Mouse (Mus musculus): ENCODE data around the gene Cd247. TPM values are rescaled to one million over a fixed set of nuclear protein-coding genes. Genes with fewer than 3 reads are reported as not detected.
A peak's percentile ranks its signal among the peaks of the same experiment; 100 is the strongest.
"Not testable (repeated sequence)": the region's sequence is repeated elsewhere in the genome, so short reads cannot be mapped to it uniquely, and the experiment has no call there.

Gene Cd247
- total RNA-seq (2015) (0.12 TPM in 1 of 2 replicates, not detected in the other), total RNA-seq (2017) (0.29 and 1.2 TPM in 2 replicates)

DNA sequence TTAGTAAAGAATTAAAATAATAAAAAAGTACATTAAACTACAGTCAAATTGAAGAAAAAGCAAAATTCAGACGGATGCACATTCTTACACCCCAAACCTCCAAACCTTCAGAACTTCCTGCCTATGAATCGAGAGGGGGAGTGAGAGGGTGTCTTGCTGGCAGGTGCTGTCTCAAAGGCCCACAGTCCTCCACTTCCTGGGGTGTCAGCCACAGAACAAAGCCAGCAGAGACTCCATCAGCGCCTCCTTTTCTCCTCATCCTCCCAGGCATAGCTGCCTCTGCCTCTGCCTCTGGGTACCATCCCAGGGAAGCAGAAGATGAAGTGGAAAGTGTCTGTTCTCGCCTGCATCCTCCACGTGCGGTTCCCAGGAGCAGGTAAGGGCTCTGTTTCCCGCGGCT is at the start of gene Cd247:
Gene Cd247 (plus strand): TSS at position 171 of the 400 bp plus-strand sequence.
- ATAC-seq (replicated peaks; ENCODE audit: poor library complexity) = no peak

GRCm38 (mm10) chr1:165738985-165739384 is 49.5 kb upstream of the Cd247 start:
- ATAC-seq (replicated peaks; ENCODE audit: poor library complexity) = no peak

DNA sequence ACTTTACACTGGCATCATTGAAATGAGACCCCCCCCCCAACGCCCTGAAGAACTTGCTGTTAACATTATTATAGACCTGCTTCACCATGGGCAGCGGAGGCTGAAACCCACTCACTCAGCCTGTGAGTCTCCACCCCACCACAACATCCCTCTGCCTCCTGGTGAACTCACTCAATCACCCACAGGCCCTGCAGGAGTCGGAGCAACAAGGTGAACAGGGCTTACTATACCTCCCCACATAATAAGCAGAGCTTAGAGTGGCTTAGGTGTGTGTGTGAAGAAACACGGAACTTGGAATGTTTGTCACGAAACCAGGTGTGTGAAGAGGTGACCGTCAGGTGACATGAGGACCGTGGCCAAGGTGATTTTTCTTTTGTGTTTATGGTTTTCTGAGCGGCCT is 46.5 kb upstream of the Cd247 start:
- no peak for ATAC-seq (replicated peaks; ENCODE audit: poor library complexity)

- ATAC-seq (replicated peaks; ENCODE audit: poor library complexity) = no peak
Measured at GRCm38 (mm10) chr1:165748053-165748452, 40.4 kb upstream of the Cd247 start.

- ATAC-seq (replicated peaks; ENCODE audit: poor library complexity) = peak; percentile 76
Measured at GRCm38 (mm10) chr1:165751142-165751541, 37.3 kb upstream of the Cd247 start.

DNA sequence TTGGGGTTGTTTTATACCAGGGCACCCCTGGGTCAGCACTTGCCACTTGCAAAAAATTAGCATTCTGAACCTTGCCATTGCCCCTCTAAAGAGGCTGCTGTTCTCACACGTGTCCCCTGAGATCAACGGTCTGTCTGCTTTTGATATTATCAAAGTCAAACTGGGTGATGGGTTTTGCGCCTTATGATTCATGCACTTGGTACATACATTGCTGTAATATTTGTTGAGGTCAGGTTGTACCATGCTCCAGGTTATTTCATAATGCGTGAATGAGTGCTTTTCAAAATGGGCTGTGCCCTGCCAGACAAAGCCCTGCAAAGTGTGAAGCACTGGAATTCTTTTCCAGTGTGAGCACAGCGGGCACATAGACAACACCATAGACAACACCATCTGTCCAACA is 36.6 kb upstream of the Cd247 start:
- no peak for ATAC-seq (replicated peaks; ENCODE audit: poor library complexity)

- no peak for ATAC-seq (replicated peaks; ENCODE audit: poor library complexity)
Measured at GRCm38 (mm10) chr1:165754205-165754604, 34.3 kb upstream of the Cd247 start.

- ATAC-seq (replicated peaks; ENCODE audit: poor library complexity) = no peak
Measured at GRCm38 (mm10) chr1:165755194-165755593, 33.3 kb upstream of the Cd247 start.

DNA sequence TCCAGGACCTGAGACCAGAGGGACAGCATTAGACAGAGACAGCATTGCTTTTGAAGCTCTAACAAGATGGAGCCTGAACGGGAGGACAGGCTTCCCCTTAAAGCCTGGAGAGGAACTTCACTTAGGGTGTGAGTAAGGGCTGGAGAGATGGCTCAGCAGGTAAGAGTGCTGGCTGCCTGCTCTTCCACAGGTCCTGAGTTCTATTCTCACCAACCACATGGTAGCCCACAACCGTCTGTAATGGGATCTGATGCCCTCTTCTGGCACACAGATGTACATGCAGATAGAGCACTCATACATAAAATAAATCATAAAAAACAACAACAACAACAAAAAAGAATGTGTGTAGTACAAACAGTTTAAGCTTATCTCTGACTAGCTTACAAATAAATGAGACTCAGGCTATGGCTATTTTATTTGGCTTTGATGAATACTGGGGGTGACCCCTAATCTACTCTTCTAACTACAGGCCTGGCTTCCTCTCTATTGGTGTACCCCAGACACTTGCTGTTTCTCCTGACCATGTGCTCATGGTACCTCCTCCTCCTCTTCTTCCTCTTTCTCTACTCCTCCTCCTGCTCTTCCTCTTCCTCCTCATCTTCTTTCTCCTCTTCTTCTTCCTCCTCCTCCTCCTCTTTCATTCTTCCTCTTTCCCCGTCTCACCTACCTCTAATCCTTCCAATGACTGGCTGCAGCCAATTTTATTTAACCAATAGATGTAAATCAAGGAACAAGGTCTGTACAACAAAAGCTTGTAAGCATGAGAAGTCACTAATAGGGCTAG is 26.8 kb upstream of the Cd247 start:
- ATAC-seq (replicated peaks; ENCODE audit: poor library complexity) = no peak

DNA sequence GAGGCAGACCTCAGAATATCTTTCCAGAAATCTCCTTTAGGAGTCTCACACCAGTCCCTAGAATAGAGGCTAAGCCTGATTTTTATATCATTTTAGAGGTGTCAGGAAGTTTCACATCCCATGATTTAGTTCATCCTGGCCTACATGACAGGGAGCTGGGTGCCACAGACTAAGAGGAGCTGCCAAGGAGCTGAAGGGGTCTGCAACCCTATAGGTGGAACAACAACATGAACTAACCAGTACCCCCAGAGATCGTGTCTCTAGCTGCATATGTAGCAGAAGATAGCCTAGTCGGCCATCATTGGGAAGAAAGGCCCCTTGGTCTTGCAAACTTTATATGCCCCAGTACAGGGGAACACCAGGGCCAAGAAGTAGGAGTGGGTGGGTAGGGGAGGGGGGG is 26.0 kb upstream of the Cd247 start:
- ATAC-seq (replicated peaks; ENCODE audit: poor library complexity) = not testable (repeated sequence)

GRCm38 (mm10) chr1:165762914-165763634 is 25.4 kb upstream of the Cd247 start:
- peak; percentile 40 for ATAC-seq (replicated peaks; ENCODE audit: poor library complexity)

DNA sequence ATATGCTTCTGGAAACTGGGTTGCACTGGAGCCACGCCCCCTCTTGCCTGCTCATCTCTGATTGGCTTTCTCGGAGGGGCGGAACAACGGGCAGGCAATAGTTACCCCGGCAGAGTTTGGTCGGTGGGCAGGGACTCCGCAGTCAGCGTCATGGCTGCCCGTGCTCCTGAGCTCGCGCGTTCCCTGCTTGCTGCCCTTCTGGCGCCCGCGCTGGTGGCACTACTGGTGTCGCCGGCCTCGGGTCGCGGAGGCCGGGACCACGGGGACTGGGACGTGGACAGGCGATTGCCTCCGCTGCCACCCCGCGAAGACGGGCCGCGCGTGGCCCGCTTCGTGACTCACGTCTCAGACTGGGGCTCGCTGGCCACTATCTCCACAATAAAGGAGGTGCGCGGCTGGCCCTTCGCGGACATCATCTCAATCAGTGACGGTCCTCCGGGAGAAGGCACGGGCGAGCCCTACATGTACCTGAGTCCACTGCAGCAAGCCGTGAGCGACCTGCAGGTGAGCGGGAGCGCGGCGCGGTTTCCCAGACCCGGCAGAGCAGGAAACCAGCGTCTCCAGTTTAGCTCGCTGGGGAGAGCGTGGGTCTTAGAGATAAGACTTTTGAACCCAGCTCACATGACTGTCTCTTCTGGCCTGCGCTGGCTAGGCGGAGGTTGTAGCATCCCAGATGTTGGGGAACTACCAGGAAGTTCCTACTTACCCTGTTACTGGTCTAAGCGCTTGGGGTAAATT is 24.7 kb upstream of the Cd247 start, which contains the start of gene Creg1:
Gene Creg1 (plus strand): TSS at position 112 of the 738 bp plus-strand sequence.
- peak; percentile 79 for ATAC-seq (replicated peaks; ENCODE audit: poor library complexity)

- ATAC-seq (replicated peaks; ENCODE audit: poor library complexity) = no peak
Measured at GRCm38 (mm10) chr1:165764571-165764970, 23.9 kb upstream of the Cd247 start.

DNA sequence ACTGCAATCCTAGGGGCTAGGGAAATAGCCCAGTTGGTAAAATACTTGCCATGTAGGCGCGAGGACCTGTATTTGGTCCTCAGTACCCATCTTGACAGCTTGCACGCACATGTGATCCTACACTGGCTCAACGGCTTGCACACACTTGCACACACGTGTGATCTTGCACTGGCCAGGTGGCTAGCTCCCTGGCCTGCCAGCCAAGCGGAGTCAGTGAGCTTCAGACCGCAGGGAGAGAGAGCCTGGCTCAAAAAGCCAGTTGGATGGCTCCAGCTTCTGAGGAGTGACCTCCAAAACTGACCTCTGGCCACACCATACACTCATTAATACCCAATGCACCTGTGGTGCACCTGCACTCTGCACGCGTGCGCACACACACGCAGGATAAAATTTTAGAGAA is 23.4 kb upstream of the Cd247 start:
- ATAC-seq (replicated peaks; ENCODE audit: poor library complexity) = no peak

DNA sequence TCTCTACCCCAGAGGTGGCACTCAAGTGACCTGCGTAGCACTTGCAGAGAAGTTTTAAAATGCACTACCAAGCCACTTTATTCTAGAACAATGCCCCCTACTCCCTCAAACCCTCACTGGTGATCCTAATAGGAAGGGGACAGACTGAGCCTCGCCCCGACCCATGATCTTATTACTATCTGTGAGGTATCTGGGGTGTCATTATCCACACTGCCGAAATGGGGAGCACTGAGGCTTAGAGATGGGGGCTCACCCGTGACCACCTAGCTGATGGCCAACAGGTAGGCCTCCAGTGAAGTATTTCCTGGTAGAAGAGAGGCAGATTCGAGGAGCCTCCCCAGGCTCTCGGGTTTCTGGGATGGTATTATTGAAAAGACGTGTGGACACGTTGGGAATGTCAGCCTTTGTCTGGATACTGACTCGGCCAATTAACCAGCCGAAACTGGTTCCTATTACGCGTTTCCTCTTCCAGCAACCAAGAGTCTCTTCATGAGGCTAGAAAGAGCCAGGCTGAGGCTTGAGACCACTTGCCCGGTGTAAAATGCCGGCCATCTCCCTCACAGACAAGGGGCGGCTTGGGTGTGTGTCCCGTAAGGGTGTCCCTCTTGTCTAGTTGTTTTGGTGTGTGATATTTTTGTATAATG is 22.7 kb upstream of the Cd247 start:
- no peak for ATAC-seq (replicated peaks; ENCODE audit: poor library complexity)

DNA sequence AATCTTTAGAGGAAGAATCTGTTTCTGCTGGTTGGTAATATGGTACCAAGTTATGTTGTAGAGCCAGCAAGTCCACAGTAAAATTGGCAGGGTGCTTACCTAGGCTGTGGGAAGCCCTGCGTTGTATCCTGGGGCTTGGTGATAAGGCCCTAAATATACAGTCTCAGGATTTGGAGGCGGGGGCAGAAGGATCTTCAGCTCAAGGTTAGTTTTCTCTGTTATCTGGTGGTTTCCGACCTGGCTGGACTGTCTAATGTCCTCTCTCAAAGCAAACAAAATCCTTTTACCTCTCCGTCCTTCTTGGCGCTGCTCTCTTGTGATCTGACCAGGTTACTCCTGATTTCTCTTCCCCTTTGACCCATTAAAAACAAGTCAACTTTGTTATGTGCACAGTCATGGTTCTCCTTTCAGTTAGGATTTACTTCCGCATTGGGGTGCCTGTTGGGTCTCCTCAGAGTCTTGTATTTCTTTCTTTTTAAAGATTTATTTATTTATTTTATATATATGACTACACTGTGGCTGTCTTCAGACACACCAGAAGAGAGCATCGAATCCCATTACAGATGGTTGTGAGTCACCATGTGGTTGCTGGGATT is 22.1 kb upstream of the Cd247 start:
- peak; percentile 30 for ATAC-seq (replicated peaks; ENCODE audit: poor library complexity)

GRCm38 (mm10) chr1:165768894-165769512 is 19.5 kb upstream of the Cd247 start:
- peak; percentile 16; the same call in 1 of the 2 replicates for ATAC-seq (replicated peaks; ENCODE audit: poor library complexity)

DNA sequence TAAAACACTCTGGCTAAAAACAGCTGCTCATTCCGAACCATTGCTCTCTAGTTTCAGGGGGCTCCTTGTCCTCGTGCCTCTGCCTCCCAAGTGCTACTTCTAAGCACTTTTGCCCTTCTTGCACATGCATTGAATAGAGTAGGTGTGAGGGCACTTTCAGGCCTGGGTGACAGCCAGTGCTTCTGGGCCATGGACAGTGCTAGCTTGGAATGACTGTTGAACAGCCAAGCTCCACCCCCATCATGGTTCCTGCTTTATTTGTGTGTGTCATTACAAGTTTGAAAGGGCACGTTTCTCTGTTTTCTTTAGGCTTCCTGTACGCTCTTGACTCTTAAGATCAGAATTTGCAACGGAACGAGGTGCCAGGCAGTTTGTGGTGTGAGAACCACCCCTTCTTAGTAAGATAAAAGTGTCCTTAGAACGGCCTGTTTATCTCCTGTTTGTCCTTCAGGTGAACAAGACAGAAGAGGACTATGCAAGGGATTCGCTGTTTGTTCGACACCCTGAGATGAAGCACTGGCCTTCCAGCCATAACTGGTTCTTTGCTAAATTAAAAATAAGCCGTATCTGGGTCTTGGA is 18.2 kb upstream of the Cd247 start:
- peak; percentile 27 for ATAC-seq (replicated peaks; ENCODE audit: poor library complexity)

DNA sequence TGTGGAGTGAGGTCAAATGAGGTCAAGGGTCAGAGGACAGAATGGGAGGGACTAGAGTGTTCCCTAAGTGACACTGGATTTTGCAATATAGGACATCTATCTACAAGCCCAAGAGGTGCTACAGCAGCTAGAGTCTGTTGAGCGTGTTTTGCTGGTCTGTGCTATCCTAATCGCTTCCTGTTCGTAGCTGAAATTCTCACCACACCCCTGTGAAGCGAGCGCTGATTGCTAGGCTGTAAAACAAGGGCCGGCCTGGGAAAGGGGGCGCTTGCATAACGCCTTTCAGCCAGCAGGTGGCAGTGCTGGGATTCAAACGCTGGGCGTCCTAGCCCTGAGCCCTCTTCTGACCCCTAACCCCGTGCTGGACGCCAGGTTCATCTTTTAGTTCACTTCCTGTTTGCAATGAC is 17.0 kb upstream of the Cd247 start:
- ATAC-seq (replicated peaks; ENCODE audit: poor library complexity) = peak; percentile 75

- no peak for ATAC-seq (replicated peaks; ENCODE audit: poor library complexity)
Measured at GRCm38 (mm10) chr1:165771998-165772397, 16.5 kb upstream of the Cd247 start.

All from megakaryocyte progenitor cell, adult 5-6 weeks (primary cell).